Mouse (Mus musculus) hindbrain, embryonic 14.5 days (tissue): ENCODE results near the gene Man2b2. TPM values are rescaled to one million over a fixed set of nuclear protein-coding genes. Genes with fewer than 3 reads are reported as not detected.

ENCODE experiments used
- ATAC-seq: fragments of 200-750 bp; cut with Nextera tagmentation; 2 replicates; pipeline ENCODE4 v1.8.0; 2017; ENCODE audit warnings: moderate number of reproducible peaks, mild to moderate bottlenecking, moderate TSS enrichment, moderate library complexity; ENCODE audit not compliant: low FRiP score
- DNase-seq: peaks from one replicate; pipeline ENCODE4 v3.0.0-alpha.2; 2015; ENCODE audit warnings: low spot score
- H3K27ac ChIP-seq: fragments of 300-500 bp; sonication (generic); 2 replicates; pipeline ENCODE4 v1.5.1; 2014; ENCODE audit warnings: mild to moderate bottlenecking, moderate library complexity
- H3K27me3 ChIP-seq: fragments of 300-500 bp; sonication (generic); 2 replicates; pipeline ENCODE4 v1.6.1; 2014; ENCODE audit warnings: mild to moderate bottlenecking, low read length, mixed read lengths; ENCODE audit not compliant: control insufficient read depth, insufficient read depth
- H3K36me3 ChIP-seq: fragments of 300-500 bp; sonication (generic); replicated peaks from 2 replicates; pipeline ENCODE4 v1.6.1; 2014; ENCODE audit not compliant: control insufficient read depth, insufficient read depth
- H3K4me1 ChIP-seq: fragments of 300-500 bp; sonication (generic); replicated peaks from 2 replicates; pipeline ENCODE4 v1.6.1; 2014; ENCODE audit warnings: antibody characterized with exemption, low read length, mixed read lengths; ENCODE audit not compliant: control insufficient read depth, insufficient read depth
- H3K4me2 ChIP-seq: fragments of 300-500 bp; sonication (generic); replicated peaks from 2 replicates; pipeline ENCODE4 v1.6.1; 2014; ENCODE audit warnings: mild to moderate bottlenecking, moderate library complexity
- H3K4me3 ChIP-seq: fragments of 300-500 bp; sonication (generic); replicated peaks from 2 replicates; pipeline ENCODE4 v1.5.1; 2014; ENCODE audit warnings: mild to moderate bottlenecking, low read length
- H3K9ac ChIP-seq: fragments of 300-500 bp; sonication (generic); 2 replicates; pipeline ENCODE4 v1.6.1; 2014
- H3K9me3 ChIP-seq: fragments of 300-500 bp; sonication (generic); 2 replicates; pipeline ENCODE4 v1.6.1; 2016; ENCODE audit warnings: low read length; ENCODE audit not compliant: control insufficient read depth
- WGBS: fragments of 180-500 bp; shearing (Covaris S2); extraction: QIAGEN DNeasy Blood & Tissue Kit; methylation state at CpG from one replicate; pipeline ENCODE4 v1.1.7; 2014; 5-methylcytosine and 5-hydroxymethylcytosine counted together
- polyA plus RNA-seq: library from polyadenylated mRNA; unstranded; fragments of >200 nt; fragmentation: Nextera tagmentation; extraction: Ambion mirVana; gene quantifications from 2 replicates; pipeline ENCODE4 v1.2.1, GENCODE M21; 2014

Gene Man2b2
- polyA plus RNA-seq, 1 experiment from 2014 or later = 13.9 TPM

DNA sequence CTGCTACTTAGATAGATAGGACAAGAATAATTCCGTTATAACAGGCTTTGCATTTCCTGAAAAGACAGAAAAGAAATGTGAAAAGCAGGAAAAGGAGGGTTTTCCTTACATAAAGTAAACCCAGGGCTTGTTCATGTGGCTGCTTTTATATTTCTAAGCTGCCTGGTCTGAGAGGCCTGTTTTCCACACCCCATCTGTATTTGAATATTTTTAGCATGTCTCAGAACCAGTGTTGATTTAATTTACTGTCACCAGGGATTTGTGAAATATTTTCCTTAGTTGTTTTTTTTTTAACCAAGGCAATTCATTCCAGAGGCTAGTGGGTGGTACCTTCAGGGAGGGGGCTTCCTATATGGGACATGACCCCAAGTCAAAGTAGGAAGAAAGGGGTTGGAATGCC lies 11.2 kb upstream of the Man2b2 start:
- 65% methylated on average over 1 of the region's 1 CpGs for WGBS
- ATAC-seq = no peak
- H3K9me3 ChIP-seq = no peaks in the 10 kb centered on the region

DNA sequence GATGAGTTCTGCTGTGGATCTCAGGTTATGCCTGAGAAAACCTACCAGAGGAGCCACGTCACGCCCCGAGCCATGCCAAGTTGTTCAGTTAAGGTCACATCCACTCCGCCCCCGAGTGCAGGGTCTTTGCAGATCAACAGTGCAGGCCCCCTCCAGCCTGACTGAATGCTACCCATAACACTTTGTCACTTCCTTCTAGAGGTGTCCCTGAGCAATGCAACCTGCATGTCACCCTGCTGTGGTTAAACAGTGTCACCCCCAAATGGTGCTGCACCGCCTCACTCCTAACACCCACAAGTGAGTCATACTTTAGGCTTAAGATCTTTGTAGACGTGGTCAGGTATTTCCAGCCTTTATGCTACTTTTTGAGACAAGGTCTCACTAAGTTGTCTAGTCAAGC lies 9.6 kb upstream of the Man2b2 start:
- H3K9ac ChIP-seq = no peak overlapping the region
- no peaks in the 10 kb centered on the region for H3K9me3 ChIP-seq
- no peak overlapping the region for H3K4me3 ChIP-seq
- no peak overlapping the region for H3K4me2 ChIP-seq
- WGBS = 88% methylated on average over 7 of the region's 7 CpGs
- H3K27ac ChIP-seq = no peak overlapping the region
- H3K4me1 ChIP-seq = 0 out of 2 replicates have a peak, but pooled peaks cover 2% of the 10 kb centered on the region
- no peak for DNase-seq
- no peak for ATAC-seq
- no peaks in the 10 kb centered on the region for H3K27me3 ChIP-seq
- H3K36me3 ChIP-seq = no peaks in the 10 kb centered on the region

More for the DNA sequence above, 11.2 kb upstream of the Man2b2 start:
- H3K4me3 ChIP-seq = no peak overlapping the region
- no peaks in the 10 kb centered on the region for H3K36me3 ChIP-seq
- no peak overlapping the region for H3K9ac ChIP-seq
- H3K4me2 ChIP-seq = no peak overlapping the region
- DNase-seq = no peak
- H3K27ac ChIP-seq = no peak overlapping the region
- no peaks in the 10 kb centered on the region for H3K27me3 ChIP-seq
- H3K4me1 ChIP-seq = 0 out of 2 replicates have a peak, but pooled peaks cover 2% of the 10 kb centered on the region

DNA sequence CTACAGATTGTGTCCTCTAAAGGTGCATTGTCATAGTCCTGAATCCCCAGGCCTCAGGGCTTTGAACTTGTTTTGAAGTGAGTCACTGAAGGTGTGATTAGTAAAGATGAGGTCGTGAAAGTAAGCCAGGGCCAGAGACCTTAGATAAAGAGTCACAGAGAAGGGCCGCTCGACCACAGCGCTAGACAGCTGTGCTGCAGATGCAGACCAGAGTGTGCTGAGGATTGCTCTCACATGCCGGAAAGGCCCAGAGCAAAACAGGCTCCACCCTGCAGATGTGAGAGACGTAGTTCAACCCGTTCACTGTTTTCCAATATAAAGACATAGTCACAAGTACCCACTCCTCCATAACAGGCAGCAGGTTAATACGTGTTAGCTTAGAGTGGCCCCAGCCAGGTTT lies 9.1 kb upstream of the Man2b2 start:
- Histone ChIP-seq H3K27me3 (no peaks in the 10 kb centered on the region), H3K36me3 (no peaks in the 10 kb centered on the region), H3K4me3 (no peak overlapping the region), H3K9ac (no peak overlapping the region), H3K27ac (no peak overlapping the region), H3K9me3 (no peaks in the 10 kb centered on the region), H3K4me1 (0 out of 2 replicates have a peak, but pooled peaks cover 2% of the 10 kb centered on the region), H3K4me2 (no peak overlapping the region)
- no peak for ATAC-seq
- WGBS = 78% methylated on average over 8 of the region's 8 CpGs
- no peak for DNase-seq

DNA sequence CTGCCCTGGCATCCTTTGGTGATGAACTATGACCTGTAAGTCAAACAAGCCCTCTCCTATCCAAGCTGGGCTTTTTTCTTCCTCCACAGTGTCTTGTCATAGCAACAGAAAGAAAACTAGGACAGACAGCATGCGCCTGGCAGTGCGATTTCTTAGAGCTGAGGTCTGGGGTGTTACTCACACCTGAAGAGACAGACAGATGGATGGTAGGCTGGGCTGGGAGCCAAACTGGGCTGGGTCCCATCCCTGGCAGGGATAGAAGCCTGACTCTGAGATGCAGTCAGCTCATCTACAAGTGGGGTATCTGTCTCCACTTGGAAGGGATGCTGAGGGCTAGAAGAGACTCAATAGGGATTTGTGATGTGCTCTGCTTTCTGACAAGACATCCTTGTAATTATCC lies 8.6 kb upstream of the Man2b2 start:
- Histone ChIP-seq H3K9me3 (no peaks in the 10 kb centered on the region), H3K9ac (no peak overlapping the region), H3K27ac (no peak overlapping the region), H3K27me3 (no peaks in the 10 kb centered on the region), H3K4me3 (no peak overlapping the region), H3K4me1 (no peaks in the 10 kb centered on the region), H3K36me3 (no peaks in the 10 kb centered on the region), H3K4me2 (no peak overlapping the region)
- 90% methylated on average over 2 of the region's 2 CpGs for WGBS
- DNase-seq (no peak), ATAC-seq (no peak)

- Histone ChIP-seq H3K4me2 (no peak overlapping the region), H3K9me3 (no peaks in the 10 kb centered on the region), H3K4me1 (peaks cover 3% of the 10 kb centered on the region; the same call in 1 of the 2 replicates), H3K4me3 (no peak overlapping the region), H3K27ac (no peak overlapping the region), H3K27me3 (no peaks in the 10 kb centered on the region; the same call in 1 of the 2 replicates), H3K36me3 (no peaks in the 10 kb centered on the region), H3K9ac (no peak overlapping the region)
- DNase-seq (peak; percentile 89), ATAC-seq (no peak)
- 4% methylated on average over 6 of the region's 6 CpGs for WGBS
These were observed 5.5 kb upstream of the Man2b2 start for GRCm38 (mm10) chr5:36835933-36836332.

GRCm38 (mm10) chr5:36831272-36831671 lies 819 bp upstream of the Man2b2 start:
- H3K27me3 ChIP-seq = no peaks in the 10 kb centered on the region; the same call in 1 of the 2 replicates
- H3K4me2 ChIP-seq = peak overlapping the region; percentile 70; the same call in 1 of the 2 replicates
- H3K27ac ChIP-seq = no peak overlapping the region
- H3K9ac ChIP-seq = no peak overlapping the region
- H3K4me1 ChIP-seq = peaks cover 14% of the 10 kb centered on the region
- no peak overlapping the region for H3K4me3 ChIP-seq
- H3K9me3 ChIP-seq = no peaks in the 10 kb centered on the region
- peaks cover 9% of the 10 kb centered on the region; the same call in 1 of the 2 replicates for H3K36me3 ChIP-seq
- 72% methylated on average over 7 of the region's 7 CpGs for WGBS
- DNase-seq (no peak), ATAC-seq (peak; percentile 32; the same call in 1 of the 2 replicates)

GRCm38 (mm10) chr5:36829098-36829497 lies 1.4 kb downstream of the Man2b2 start:
- no peak overlapping the region for H3K9ac ChIP-seq
- no peak for DNase-seq
- H3K36me3 ChIP-seq = peaks cover 9% of the 10 kb centered on the region; the same call in 1 of the 2 replicates
- WGBS = 87% methylated on average over 4 of the region's 4 CpGs
- no peak overlapping the region for H3K27ac ChIP-seq
- ATAC-seq = no peak
- no peak overlapping the region for H3K4me2 ChIP-seq
- no peak overlapping the region for H3K4me3 ChIP-seq
- H3K27me3 ChIP-seq = no peaks in the 10 kb centered on the region; the same call in 1 of the 2 replicates
- no peaks in the 10 kb centered on the region for H3K9me3 ChIP-seq
- peaks cover 14% of the 10 kb centered on the region for H3K4me1 ChIP-seq

DNA sequence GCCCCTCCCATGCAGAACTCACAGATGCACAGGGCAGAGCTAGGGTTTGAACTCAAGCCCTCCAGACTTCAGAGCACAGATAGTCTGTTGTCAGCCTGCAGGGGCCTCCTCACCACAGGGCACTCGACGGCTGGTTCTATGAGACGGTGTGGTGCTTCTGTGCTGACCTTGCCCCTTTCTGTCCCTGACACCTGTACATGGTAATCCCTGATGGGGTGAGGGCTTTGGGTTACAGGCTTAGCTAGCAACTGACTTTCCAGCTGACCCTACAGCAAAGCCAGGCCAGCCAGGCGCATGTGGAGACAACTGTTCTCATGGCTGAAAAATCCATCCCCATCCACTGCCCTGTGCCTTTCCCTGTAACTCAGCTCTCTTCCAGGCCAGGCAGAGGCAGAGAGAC lies 7.5 kb downstream of the Man2b2 start:
- Histone ChIP-seq H3K9ac (no peak overlapping the region), H3K4me3 (no peak overlapping the region), H3K4me1 (no peaks in the 10 kb centered on the region), H3K27me3 (no peaks in the 10 kb centered on the region), H3K27ac (no peak overlapping the region), H3K9me3 (no peaks in the 10 kb centered on the region), H3K4me2 (no peak overlapping the region), H3K36me3 (peaks cover 9% of the 10 kb centered on the region; the same call in 1 of the 2 replicates)
- DNase-seq (no peak), ATAC-seq (no peak)
- WGBS = 94% methylated on average over 4 of the region's 4 CpGs

DNA sequence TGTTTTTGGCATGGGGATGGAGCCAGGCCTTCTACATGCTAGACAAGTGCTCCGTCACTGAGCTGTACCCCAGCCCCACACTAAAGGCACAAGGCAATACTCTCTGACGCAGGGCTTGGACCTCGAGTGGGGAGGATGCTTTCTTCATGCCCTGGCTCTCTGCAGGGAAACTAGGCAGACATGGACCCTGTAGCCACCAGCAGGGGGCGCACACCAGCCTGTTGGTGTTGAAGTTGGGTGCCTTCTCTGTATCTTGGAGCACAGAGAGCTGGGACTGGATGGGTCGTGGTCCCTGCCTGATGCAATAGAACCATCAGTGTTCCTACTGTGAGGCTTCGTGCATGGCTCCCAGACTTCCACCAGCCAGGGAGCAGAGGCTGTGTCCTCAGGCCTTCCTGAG lies 10.3 kb downstream of the Man2b2 start:
- H3K4me1 ChIP-seq = no peaks in the 10 kb centered on the region
- no peak for ATAC-seq
- no peak overlapping the region for H3K9ac ChIP-seq
- H3K27ac ChIP-seq = no peak overlapping the region
- WGBS = 53% methylated on average over 6 of the region's 6 CpGs
- DNase-seq = peak; percentile 56
- H3K4me2 ChIP-seq = no peak overlapping the region
- H3K9me3 ChIP-seq = no peaks in the 10 kb centered on the region
- no peaks in the 10 kb centered on the region for H3K36me3 ChIP-seq
- no peak overlapping the region for H3K4me3 ChIP-seq
- H3K27me3 ChIP-seq = no peaks in the 10 kb centered on the region

- ATAC-seq = no peak
- H3K9me3 ChIP-seq = no peaks in the 10 kb centered on the region
- H3K27me3 ChIP-seq = no peaks in the 10 kb centered on the region
- no peak for DNase-seq
- no peak overlapping the region for H3K4me3 ChIP-seq
- whole genome bisulfite sequencing = 91% methylated on average over 5 of the region's 5 CpGs
- H3K9ac ChIP-seq = no peak overlapping the region
- no peaks in the 10 kb centered on the region for H3K4me1 ChIP-seq
- no peak overlapping the region for H3K4me2 ChIP-seq
- no peaks in the 10 kb centered on the region for H3K36me3 ChIP-seq
- no peak overlapping the region for H3K27ac ChIP-seq
These were observed 10.7 kb downstream of the Man2b2 start for GRCm38 (mm10) chr5:36819742-36820141.
